ENCODE assay signal across 11 mouse cellular contexts in genomic region chr14:74974136-74974651, GRCm38 (mm10). TPM values are rescaled to one million over a fixed set of nuclear protein-coding genes. Genes with fewer than 3 reads are reported as not detected.
DNase-seq lines count a peak whose midpoint lies in the region; ATAC-seq and TF ChIP-seq lines count a peak whose summit lies in the region.
"Had no signal": no experiment of that assay in that cellular context is flagged by ENCODE, and none has a peak within 500 bp of the region (broad histone marks: within the 10 kb centered on the region; RNA-seq: fewer than 3 reads in every experiment).

No protein-coding gene starts in this region.

- no peaks in the 10 kb centered on the region for H3K36me3 ChIP-seq in heart, postnatal 0 days (replicated peaks; ENCODE audit: control insufficient read depth, insufficient read depth, low read length)
- no peaks in the 10 kb centered on the region for H3K36me3 ChIP-seq in forebrain, embryonic 11.5 days (ENCODE audit: control insufficient read depth, insufficient read depth, low read length)

- no peak overlapping the region for H3K4me3 ChIP-seq in heart, postnatal 0 days (ENCODE audit: low read depth, low read length)
- H3K4me3 ChIP-seq in forebrain, embryonic 11.5 days (ENCODE audit: low read depth, low read length), result no peak overlapping the region

- 31% methylated on average over 10 of the region's 10 CpGs for WGBS in heart, postnatal 0 days
- 78% methylated on average over 10 of the region's 10 CpGs for whole genome bisulfite sequencing in forebrain, embryonic 11.5 days

- H3K27ac ChIP-seq in heart, postnatal 0 days (ENCODE audit: low read depth), result peak overlapping the region; percentile 75
- H3K27ac ChIP-seq in forebrain, embryonic 11.5 days (ENCODE audit: low read depth, low read length), result no peak overlapping the region

- H3K27me3 ChIP-seq in heart, postnatal 0 days (ENCODE audit: control insufficient read depth, insufficient read depth, low read length), result no peaks in the 10 kb centered on the region
- H3K27me3 ChIP-seq in forebrain, embryonic 11.5 days (ENCODE audit: control insufficient read depth, insufficient read depth, low read length), result no peaks in the 10 kb centered on the region
- H3K27me3 ChIP-seq: Patski had no signal

- TF ChIP-seq CTCF in heart, postnatal 0 days (IDR thresholded peaks at IDR 0.05; ENCODE audit: low read depth), result no peak

- no peak overlapping the region for H3K4me2 ChIP-seq in heart, postnatal 0 days (ENCODE audit: low read depth, low read length)
- H3K4me2 ChIP-seq in forebrain, embryonic 11.5 days (ENCODE audit: low read depth, low read length, severe bottlenecking), result no peak overlapping the region

- no peaks in the 10 kb centered on the region for H3K9me3 ChIP-seq in heart, postnatal 0 days (replicated peaks; ENCODE audit: control insufficient read depth, low read length)
- no peaks in the 10 kb centered on the region for H3K9me3 ChIP-seq in forebrain, embryonic 11.5 days (ENCODE audit: control insufficient read depth, low read length)

- peak; percentile 63; the same call in 1 of the 2 replicates for TF ChIP-seq EP300 in heart, postnatal 0 days (IDR thresholded peaks at IDR 0.05; ENCODE audit: low read depth)

- peaks cover 14% of the 10 kb centered on the region for H3K4me1 ChIP-seq in heart, postnatal 0 days (ENCODE audit: control insufficient read depth, insufficient read depth)
- H3K4me1 ChIP-seq in forebrain, embryonic 11.5 days (replicated peaks; ENCODE audit: control insufficient read depth, insufficient read depth, low read length), result no peaks in the 10 kb centered on the region

- DNase-seq in heart, postnatal 0 days (ENCODE audit: low spot score), result peak; percentile 57
- DNase-seq in kidney, postnatal 14 days, result peak; percentile 72
- DNase-seq in forebrain, embryonic 11.5 days (ENCODE audit: low spot score), result no peak
- DNase-seq in cerebellum, adult 18-20 months, result no peak
- DNase-seq in left cerebral cortex, adult 18-20 months (ENCODE audit: low spot score in 2 of 2), result no peak
- DNase-seq in testis, postnatal 14 days (ENCODE audit: low spot score), result no peak
- DNase-seq: cerebellum, postnatal 14 days; thymus, adult 18-20 months had no signal

- peak; percentile 43 for ATAC-seq in CD4-positive, CD25-positive, alpha-beta regulatory T cell, adult 4 months
- ATAC-seq in activated CD4-positive, CD25-positive, alpha-beta regulatory T cell, adult 4 months, result peak; percentile 28
- ATAC-seq in heart, postnatal 0 days (ENCODE audit: insufficient read depth, low read depth), result peak; percentile 75
- ATAC-seq in forebrain, embryonic 11.5 days (replicated peaks; ENCODE audit: low FRiP score), result no peak
- ATAC-seq: Patski had no signal

- H3K9ac ChIP-seq in heart, postnatal 0 days (replicated peaks; ENCODE audit: low read depth, low read length), result no peak overlapping the region
- H3K9ac ChIP-seq in forebrain, embryonic 11.5 days (ENCODE audit: low read length), result no peak overlapping the region

RNA-seq across cellular contexts. Expression of gene Lrch1, which starts 26.5 kb away (rescaled TPM):
- 10 to 100 TPM; 30.1 to 30.3 TPM for polyA plus RNA-seq in CD4-positive, CD25-positive, alpha-beta regulatory T cell, adult 4 months (2017; shearing (Covaris generic))
- 10 to 100 TPM; 24.1 to 24.4 TPM for polyA plus RNA-seq in activated CD4-positive, CD25-positive, alpha-beta regulatory T cell, adult 4 months (2017; shearing (Covaris generic))
- total RNA-seq in heart, postnatal 0 days (2014; rRNA removed; ENCODE audit: low replicate concordance), result 13.7 and 14.2 TPM in 2 replicates
- 7.7 and 8.4 TPM in 2 replicates for polyA plus RNA-seq in heart, postnatal 0 days (2015; fragmentation: Nextera tagmentation; extraction: Ambion mirVana)
- polyA plus RNA-seq in forebrain, embryonic 11.5 days (2014; fragmentation: Nextera tagmentation; extraction: Ambion mirVana), result 7.6 and 8.5 TPM in 2 replicates
- 10 to 100 TPM; 14.4 to 15.0 TPM for total RNA-seq in left cerebral cortex, adult 18-20 months (2021)

RNA-seq across cellular contexts. Expression of gene Rubcnl, which starts 41.6 kb away (rescaled TPM):
- polyA plus RNA-seq in CD4-positive, CD25-positive, alpha-beta regulatory T cell, adult 4 months (2017; shearing (Covaris generic)), result 1 to 10 TPM in 1 of 2 experiments, under 1 TPM in 1; 0.51 to 1.3 TPM
- 1 to 10 TPM in 1 of 2 experiments, under 1 TPM in 1; 0.12 to 1.3 TPM for polyA plus RNA-seq in activated CD4-positive, CD25-positive, alpha-beta regulatory T cell, adult 4 months (2017; shearing (Covaris generic))
- total RNA-seq in heart, postnatal 0 days (2014; rRNA removed; ENCODE audit: low replicate concordance), result 2.9 and 4.4 TPM in 2 replicates
- 1.0 and 1.1 TPM in 2 replicates for polyA plus RNA-seq in heart, postnatal 0 days (2015; fragmentation: Nextera tagmentation; extraction: Ambion mirVana)
- polyA plus RNA-seq in forebrain, embryonic 11.5 days (2014; fragmentation: Nextera tagmentation; extraction: Ambion mirVana), result 0.32 TPM in 2 replicates
- 1 to 10 TPM; 1.8 to 2.1 TPM for total RNA-seq in left cerebral cortex, adult 18-20 months (2021)

Comparison
In these comparisons a context has a peak if more than half of its experiments do, and no peak if none do; other contexts are left out.
1. DNase-seq: peak in heart, postnatal 0 days (single experiment) and kidney, postnatal 14 days (single experiment); none in forebrain, embryonic 11.5 days (single experiment), cerebellum, adult 18-20 months (0 of 2), left cerebral cortex, adult 18-20 months (0 of 2) and testis, postnatal 14 days (single experiment).